Mouse (Mus musculus): Measurements from ENCODE around the gene Map4k4.

Gene Map4k4

GRCm38 (mm10) chr1:39964427-39964826, 63.7 kb downstream of the Map4k4 start:
- DNase-seq (ENCODE audit: low spot score): no peak

DNA sequence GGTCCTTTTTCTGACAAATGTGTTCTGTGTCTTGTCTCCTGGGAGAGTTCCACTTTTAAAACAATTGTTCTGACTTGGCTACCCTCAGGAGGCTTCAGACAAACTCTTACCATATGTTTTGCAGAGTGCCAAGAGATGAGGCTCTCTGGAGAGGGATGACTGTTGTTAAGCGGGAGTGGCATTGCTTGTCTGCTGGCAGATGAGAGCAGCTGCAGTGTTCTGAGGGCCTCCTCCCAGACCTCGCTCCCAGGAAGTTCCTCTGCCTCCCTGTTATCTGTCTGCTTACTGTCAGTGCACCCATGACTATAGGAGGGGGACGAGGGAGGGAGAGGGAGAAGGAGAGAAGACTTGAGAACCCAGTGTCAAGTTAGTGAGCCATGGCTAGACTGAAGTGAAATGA, 64.7 kb downstream of the Map4k4 start:
- DNase-seq (ENCODE audit: low spot score): peak; percentile 63

DNA sequence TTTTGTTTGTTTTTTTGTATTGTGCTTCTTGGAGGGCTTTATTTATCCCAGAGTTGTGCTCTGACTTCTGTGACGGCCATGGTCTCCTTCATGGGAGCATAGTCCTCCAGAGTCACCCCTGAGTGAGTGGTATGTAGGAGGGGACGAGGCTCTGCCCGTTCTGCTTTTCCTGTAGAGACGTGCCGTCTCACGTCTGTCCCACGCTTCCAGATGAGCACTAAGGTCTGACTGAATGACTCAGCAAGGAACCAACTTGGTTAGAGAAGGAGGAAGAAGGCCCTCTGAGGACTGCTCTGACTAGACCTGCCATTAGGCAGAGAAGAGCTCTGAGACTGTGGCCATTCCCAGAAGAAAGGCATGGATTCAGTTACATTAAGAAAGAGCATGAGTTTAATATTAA, 68.3 kb downstream of the Map4k4 start:
- no peak for DNase-seq (ENCODE audit: low spot score)

DNA sequence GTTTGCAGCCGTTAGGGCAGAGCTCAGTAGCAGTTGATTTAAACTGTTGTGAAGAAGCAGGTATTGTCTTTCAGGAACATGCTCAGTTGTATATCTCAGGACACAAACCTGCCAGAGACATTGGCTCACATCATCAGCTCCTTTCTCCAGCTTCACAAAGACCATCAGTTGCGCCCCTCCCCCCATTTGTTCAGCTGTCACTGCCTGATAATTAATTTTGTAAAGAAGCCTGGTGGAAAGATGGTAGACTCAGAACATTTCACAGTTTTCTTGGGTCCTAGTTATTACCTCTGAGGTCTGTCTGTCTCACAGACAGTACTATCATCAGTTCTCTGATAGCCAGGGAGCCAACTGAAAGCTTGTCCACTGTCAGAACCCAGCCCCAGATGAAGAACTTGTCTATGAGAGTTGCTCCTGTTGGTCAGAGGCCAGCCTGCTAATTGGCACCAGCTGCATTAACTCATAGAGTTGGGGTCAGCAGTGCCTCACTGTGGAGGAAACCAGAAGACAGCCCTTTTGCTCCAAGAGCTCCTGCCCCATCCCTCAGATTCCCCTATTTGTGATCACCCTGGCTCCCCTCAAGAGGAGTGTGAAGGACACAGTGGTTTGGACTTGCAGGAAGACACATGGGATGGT, 69.2 kb downstream of the Map4k4 start:
- peak; percentile 64 for DNase-seq (ENCODE audit: low spot score)

DNA sequence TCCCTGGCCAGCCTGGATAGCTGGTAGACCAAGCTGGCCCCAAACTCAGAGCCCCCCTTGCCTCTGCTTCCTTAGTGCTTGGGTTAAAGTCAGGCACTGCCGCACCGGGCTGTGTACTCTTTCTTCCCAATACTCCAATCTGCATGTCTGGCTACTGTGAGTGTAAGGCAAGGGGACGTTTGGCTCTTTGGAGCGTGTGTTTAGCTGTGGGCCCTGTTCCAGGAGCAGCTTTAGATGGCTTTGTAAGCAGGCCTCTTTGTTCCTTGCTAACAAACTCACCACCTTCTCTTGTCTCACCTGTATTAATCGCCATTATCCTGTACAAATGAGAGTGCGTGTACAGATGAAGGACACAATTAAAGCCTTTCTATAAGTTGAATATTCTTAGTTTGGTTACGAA, 71.7 kb downstream of the Map4k4 start:
- DNase-seq (ENCODE audit: low spot score): no peak

DNA sequence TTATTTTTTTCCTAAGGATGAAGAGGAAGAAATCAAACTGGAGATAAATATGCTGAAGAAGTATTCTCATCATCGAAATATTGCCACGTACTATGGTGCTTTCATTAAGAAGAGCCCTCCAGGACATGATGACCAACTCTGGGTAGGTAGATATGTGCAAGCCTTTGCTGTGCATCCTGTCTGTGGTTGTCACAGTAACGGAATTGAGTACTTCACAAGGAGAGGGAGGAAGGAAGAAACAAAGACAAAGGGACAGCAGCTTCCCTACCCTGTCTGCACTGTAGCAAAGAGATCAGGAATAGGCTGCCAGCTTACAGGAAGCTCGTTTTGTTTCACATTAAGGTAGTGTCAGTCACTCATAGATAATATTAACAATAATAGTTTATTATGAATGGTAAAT, 73.2 kb downstream of the Map4k4 start:
- DNase-seq (ENCODE audit: low spot score): no peak

DNA sequence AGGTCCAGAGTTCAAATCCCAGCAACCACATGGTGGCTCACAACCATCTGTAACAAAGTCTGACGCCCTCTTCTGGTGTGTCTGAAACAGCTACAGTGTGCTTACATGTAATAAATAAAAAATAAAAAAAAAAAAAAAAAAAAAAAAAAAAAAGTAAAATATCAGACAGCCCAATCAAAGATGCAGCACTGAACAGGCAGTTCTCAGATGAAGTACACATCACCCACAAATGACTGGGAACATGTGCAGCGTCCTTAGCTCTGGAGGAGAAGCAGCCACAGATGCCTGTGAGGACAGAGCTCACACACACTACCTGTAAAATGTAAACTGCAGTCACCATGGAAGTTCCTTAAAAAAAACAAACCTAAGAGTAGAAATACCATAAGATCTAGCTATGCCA, 74.3 kb downstream of the Map4k4 start:
- DNase-seq (ENCODE audit: low spot score): no peak

- DNase-seq (ENCODE audit: low spot score): no peak
Observed at GRCm38 (mm10) chr1:39976107-39976506, 75.4 kb downstream of the Map4k4 start.

- peak; percentile 54 for DNase-seq (ENCODE audit: low spot score)
Observed at GRCm38 (mm10) chr1:39976847-39977744, 76.4 kb downstream of the Map4k4 start.

GRCm38 (mm10) chr1:39978781-39979486, 78.2 kb downstream of the Map4k4 start:
- no peak for DNase-seq (ENCODE audit: low spot score)

DNA sequence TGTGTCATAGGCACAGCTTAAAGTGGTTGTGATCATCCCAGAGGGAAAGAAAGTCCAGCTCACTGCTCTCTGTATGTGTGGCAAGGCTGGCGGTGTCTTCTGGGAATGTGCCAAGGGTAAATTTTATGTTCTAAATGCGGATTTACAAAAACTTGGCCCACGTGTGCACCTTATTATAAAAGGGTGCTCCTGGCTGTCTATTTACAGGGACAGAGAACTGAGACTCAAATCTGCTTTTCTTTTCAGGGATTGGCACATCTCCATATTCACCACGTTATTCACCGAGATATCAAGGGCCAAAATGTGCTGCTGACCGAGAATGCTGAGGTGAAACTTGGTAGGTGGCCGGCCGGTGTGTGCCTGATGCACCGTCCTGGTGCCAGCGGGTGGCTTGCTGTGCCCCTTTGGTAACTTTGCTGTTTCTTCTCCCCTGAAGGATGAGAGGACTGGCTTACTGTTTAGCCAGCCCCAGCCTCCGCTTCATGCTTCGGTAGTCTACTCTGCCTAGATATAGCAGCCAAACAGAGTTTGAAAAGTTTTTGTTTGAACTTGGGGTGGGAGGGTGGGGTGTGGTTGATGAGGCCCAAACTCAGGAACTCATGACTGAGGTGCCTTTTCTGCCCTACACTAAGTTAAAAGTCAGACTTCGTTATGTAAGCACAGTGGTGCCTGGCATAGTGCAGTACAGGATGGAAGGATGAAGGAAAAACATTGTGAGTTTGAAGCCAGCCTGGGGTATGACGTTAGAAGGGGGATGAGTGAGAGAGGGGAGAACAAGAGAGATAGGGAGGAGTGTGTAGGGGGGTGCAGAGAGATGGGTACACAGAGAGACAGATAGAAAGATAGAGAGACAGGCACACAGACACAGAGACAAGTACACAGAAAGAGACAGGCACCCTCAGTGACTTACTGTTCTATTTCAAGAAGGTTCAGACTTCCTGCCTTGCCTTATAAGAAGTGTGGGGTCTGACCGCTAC, 79.9 kb downstream of the Map4k4 start:
- DNase-seq (ENCODE audit: low spot score): no peak

DNA sequence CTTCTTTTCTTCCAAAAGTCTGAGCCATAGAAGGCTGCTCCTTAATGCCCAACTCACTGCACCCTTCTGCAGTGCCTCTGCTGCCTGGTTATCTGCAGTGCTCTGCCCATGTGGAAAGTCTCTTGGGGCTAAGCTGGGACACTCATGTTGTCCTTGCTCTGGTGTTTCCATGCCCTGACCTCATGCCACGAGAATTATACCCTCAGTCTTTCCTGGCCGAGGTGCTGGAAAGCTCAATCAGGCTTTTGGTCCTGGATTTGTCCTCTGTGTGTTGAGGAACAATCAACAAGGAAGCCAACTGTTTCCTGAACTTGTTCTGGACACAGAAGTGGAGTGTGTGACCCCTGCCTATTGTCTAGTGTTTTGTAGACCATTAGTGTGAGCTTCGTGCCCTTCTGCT, 81.3 kb downstream of the Map4k4 start:
- no peak for DNase-seq (ENCODE audit: low spot score)

DNA sequence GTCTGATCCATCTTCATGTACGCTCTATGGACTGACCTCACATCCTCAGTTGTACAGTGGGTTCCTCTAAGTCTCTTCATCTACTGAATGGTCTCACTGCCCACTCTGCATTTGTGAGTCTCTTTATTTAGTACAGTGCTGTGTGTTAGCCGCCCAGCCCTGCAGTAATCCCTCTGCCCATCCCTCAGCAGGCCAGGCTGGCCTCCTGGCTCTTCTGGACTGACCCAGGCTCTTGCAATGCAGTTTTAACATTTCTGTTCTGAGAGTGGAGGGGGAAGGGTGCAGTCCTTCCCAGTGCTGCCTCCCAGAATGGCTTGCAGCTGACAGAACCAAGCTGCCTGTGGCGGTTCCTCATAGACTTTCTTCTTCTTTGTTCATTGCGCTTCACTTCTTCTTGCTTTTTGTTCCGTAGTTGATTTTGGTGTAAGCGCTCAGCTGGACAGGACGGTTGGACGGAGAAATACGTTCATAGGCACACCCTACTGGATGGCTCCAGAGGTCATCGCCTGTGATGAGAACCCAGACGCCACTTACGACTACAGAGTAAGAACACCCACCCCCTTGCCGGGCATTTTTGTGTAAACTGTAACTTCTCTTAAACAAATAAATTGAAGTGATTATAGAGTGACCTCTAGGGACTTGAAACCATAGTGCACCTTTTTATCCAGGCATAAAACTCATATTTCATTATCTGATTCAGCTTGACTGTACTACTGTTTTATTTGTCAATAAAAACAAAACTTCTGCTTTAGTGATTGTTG, 82.2 kb downstream of the Map4k4 start:
- peak; percentile 40 for DNase-seq (ENCODE audit: low spot score)

DNA sequence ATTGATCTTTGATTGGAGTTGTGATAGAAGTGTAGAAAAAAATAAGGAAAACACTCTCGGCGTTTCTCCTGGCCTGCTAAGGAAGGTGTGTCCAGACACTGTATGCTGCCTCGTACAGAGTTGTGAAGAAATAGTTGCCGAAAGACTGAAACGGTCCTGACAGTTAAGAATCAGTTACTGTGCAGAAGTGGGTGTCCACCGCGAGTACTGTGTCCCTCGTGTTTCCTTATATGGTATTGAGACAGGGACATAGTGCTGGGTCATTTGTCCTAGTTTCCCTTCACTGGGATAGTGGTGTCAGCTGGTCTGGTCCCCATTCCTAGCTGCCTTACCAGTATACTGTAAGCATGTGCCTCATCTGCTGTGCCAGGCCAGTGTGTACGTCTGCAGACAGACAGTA, 83.6 kb downstream of the Map4k4 start:
- DNase-seq (ENCODE audit: low spot score): no peak

GRCm38 (mm10) chr1:39986820-39987219, 86.1 kb downstream of the Map4k4 start:
- DNase-seq (ENCODE audit: low spot score): no peak

GRCm38 (mm10) chr1:39988841-39989240, 88.1 kb downstream of the Map4k4 start:
- no peak for DNase-seq (ENCODE audit: low spot score)

- DNase-seq (ENCODE audit: low spot score): no peak
Observed at GRCm38 (mm10) chr1:39990041-39990440, 89.3 kb downstream of the Map4k4 start.

- no peak for DNase-seq (ENCODE audit: low spot score)
Observed at GRCm38 (mm10) chr1:39993921-39994320, 93.2 kb downstream of the Map4k4 start.

- no peak for DNase-seq (ENCODE audit: low spot score)
Observed at GRCm38 (mm10) chr1:39995593-39995992, 94.9 kb downstream of the Map4k4 start.

DNA sequence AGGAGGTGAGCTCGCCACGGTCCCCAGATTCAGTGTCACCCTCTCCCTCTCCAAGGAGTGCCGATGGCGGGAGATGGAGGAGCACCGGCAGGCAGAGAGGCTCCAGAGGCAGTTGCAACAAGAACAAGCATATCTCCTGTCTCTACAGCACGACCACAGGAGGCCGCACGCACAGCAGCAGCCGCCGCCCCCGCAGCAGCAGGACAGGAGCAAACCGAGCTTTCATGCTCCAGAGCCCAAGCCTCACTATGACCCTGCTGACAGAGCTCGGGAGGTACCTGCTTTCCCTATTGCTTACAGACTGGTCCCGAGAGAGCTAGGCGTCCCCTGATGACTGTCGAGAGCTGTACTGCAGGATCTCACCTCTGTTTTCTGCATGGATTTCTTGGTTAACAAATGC, 99.8 kb downstream of the Map4k4 start:
- DNase-seq (ENCODE audit: low spot score): no peak

DNA sequence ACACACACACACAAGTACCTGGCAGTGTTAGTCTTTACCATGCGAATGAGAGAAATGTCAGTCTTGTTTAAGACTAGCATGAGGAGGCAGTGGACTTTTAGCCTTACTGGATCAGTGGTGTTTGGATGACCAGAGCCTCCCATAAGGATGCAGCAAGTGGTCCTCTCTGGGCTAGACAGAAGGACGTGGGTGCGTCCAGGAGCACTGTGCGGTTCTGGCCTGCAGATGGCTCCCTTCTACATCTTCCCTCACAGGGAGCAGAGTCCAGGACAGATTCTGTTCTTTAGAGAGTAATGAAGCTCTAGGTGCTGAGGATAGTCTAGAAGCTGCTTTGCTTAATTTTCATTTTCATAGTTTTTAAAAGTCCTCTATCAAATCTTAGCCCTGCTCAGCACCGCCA, 100.2 kb downstream of the Map4k4 start:
- peak; percentile 37 for DNase-seq (ENCODE audit: low spot score)
